Mouse (Mus musculus): ENCODE data around the gene Kcnh2. TPM values are rescaled to one million over a fixed set of nuclear protein-coding genes. Genes with fewer than 3 reads are reported as not detected.

Kcnh2 gene
- polyA plus RNA-seq, 1 experiment from 2014 or later, result 26.2 TPM

GRCm38 (mm10) chr5:24387264-24388241 is 36.1 kb upstream of the Kcnh2 start:
- Histone ChIP-seq H3K27me3 (replicated peaks) (peaks cover 43% of the 10 kb centered on the region), H3K27ac (replicated peaks) (peak overlapping the region; percentile 73), H3K9me3 (no peaks in the 10 kb centered on the region), H3K4me1 (peaks cover 68% of the 10 kb centered on the region), H3K9ac (peak overlapping the region; percentile 83), H3K4me2 (peak overlapping the region; percentile 94), H3K36me3 (no peaks in the 10 kb centered on the region), H3K4me3 (peak overlapping the region; percentile 57)
- 1% methylated on average over 72 of the region's 73 CpGs for WGBS
- 0 out of 2 replicates have a peak, but pooled peaks have one; percentile 3 for ATAC-seq (ENCODE audit: extremely low read depth, insufficient number of reproducible peaks, low FRiP score, low TSS enrichment)

- 81% methylated on average over 10 of the region's 10 CpGs for WGBS
- ATAC-seq (ENCODE audit: extremely low read depth, insufficient number of reproducible peaks, low FRiP score, low TSS enrichment), result no peak
- Histone ChIP-seq H3K4me2 (no peak overlapping the region), H3K27me3 (replicated peaks) (peaks cover 43% of the 10 kb centered on the region), H3K4me3 (no peak overlapping the region), H3K9ac (peak overlapping the region; percentile 40; the same call in 1 of the 2 replicates), H3K9me3 (no peaks in the 10 kb centered on the region), H3K27ac (replicated peaks) (peak overlapping the region; percentile 73), H3K4me1 (peaks cover 68% of the 10 kb centered on the region), H3K36me3 (no peaks in the 10 kb centered on the region)
Observed at GRCm38 (mm10) chr5:24385887-24386550, 34.6 kb upstream of the Kcnh2 start.

- H3K36me3 ChIP-seq, result 0 out of 2 replicates have a peak, but pooled peaks cover 4% of the 10 kb centered on the region
- H3K9ac ChIP-seq, result no peak overlapping the region
- peaks cover 68% of the 10 kb centered on the region for H3K4me1 ChIP-seq
- peak overlapping the region; percentile 73 for H3K27ac ChIP-seq (replicated peaks)
- no peak overlapping the region for H3K4me3 ChIP-seq
- H3K27me3 ChIP-seq (replicated peaks), result peaks cover 43% of the 10 kb centered on the region
- no peaks in the 10 kb centered on the region for H3K9me3 ChIP-seq
- ATAC-seq (ENCODE audit: extremely low read depth, insufficient number of reproducible peaks, low FRiP score, low TSS enrichment), result no peak
- no peak overlapping the region for H3K4me2 ChIP-seq
- WGBS, result 71% methylated on average over 5 of the region's 5 CpGs
Observed at GRCm38 (mm10) chr5:24385374-24385773, 34.0 kb upstream of the Kcnh2 start.

- WGBS, result 45% methylated on average over 6 of the region's 6 CpGs
- H3K27ac ChIP-seq (replicated peaks), result peak overlapping the region; percentile 73
- peaks cover 66% of the 10 kb centered on the region for H3K4me1 ChIP-seq
Observed at GRCm38 (mm10) chr5:24384407-24384806, 33.0 kb upstream of the Kcnh2 start.

GRCm38 (mm10) chr5:24383026-24383859 is 31.8 kb upstream of the Kcnh2 start:
- H3K4me1 ChIP-seq, result peaks cover 61% of the 10 kb centered on the region
- peak overlapping the region; percentile 73 for H3K27ac ChIP-seq (replicated peaks)

More at GRCm38 (mm10) chr5:24384407-24384806, 33.0 kb upstream of the Kcnh2 start:
- Histone ChIP-seq H3K9me3 (no peaks in the 10 kb centered on the region), H3K9ac (peak overlapping the region; percentile 81; the same call in 1 of the 2 replicates), H3K4me3 (no peak overlapping the region), H3K4me2 (peak overlapping the region; percentile 76; the same call in 1 of the 2 replicates), H3K36me3 (0 out of 2 replicates have a peak, but pooled peaks cover 4% of the 10 kb centered on the region), H3K27me3 (replicated peaks) (peaks cover 39% of the 10 kb centered on the region)
- no peak for ATAC-seq (ENCODE audit: extremely low read depth, insufficient number of reproducible peaks, low FRiP score, low TSS enrichment)

GRCm38 (mm10) chr5:24381988-24382387 is 30.6 kb upstream of the Kcnh2 start:
- ATAC-seq (ENCODE audit: extremely low read depth, insufficient number of reproducible peaks, low FRiP score, low TSS enrichment), result no peak
- H3K27me3 ChIP-seq (replicated peaks), result peaks cover 19% of the 10 kb centered on the region
- H3K36me3 ChIP-seq, result 0 out of 2 replicates have a peak, but pooled peaks cover 4% of the 10 kb centered on the region
- H3K9ac ChIP-seq, result no peak overlapping the region
- H3K4me1 ChIP-seq, result peaks cover 48% of the 10 kb centered on the region
- no peaks in the 10 kb centered on the region for H3K9me3 ChIP-seq
- WGBS, result 49% methylated on average over 2 of the region's 2 CpGs
- no peak overlapping the region for H3K4me3 ChIP-seq
- H3K4me2 ChIP-seq, result no peak overlapping the region
- no peak overlapping the region for H3K27ac ChIP-seq (replicated peaks)

More at GRCm38 (mm10) chr5:24383026-24383859, 31.8 kb upstream of the Kcnh2 start:
- Histone ChIP-seq H3K36me3 (0 out of 2 replicates have a peak, but pooled peaks cover 4% of the 10 kb centered on the region), H3K4me3 (peak overlapping the region; percentile 56), H3K9me3 (no peaks in the 10 kb centered on the region), H3K9ac (peak overlapping the region; percentile 81), H3K27me3 (replicated peaks) (peaks cover 30% of the 10 kb centered on the region), H3K4me2 (peak overlapping the region; percentile 76)
- WGBS, result 2% methylated on average over 34 of the region's 34 CpGs
- ATAC-seq (ENCODE audit: extremely low read depth, insufficient number of reproducible peaks, low FRiP score, low TSS enrichment), result peak; percentile 74

- ATAC-seq (ENCODE audit: extremely low read depth, insufficient number of reproducible peaks, low FRiP score, low TSS enrichment), result no peak
- H3K4me2 ChIP-seq, result no peak overlapping the region
- H3K9me3 ChIP-seq, result no peaks in the 10 kb centered on the region
- 0 out of 2 replicates have a peak, but pooled peaks cover 4% of the 10 kb centered on the region for H3K36me3 ChIP-seq
- peaks cover 14% of the 10 kb centered on the region for H3K27me3 ChIP-seq (replicated peaks)
- H3K4me3 ChIP-seq, result no peak overlapping the region
- H3K4me1 ChIP-seq, result peaks cover 44% of the 10 kb centered on the region
- 64% methylated on average over 6 of the region's 6 CpGs for WGBS
- H3K27ac ChIP-seq (replicated peaks), result no peak overlapping the region
- no peak overlapping the region for H3K9ac ChIP-seq
Observed at GRCm38 (mm10) chr5:24381486-24381885, 30.1 kb upstream of the Kcnh2 start.

GRCm38 (mm10) chr5:24380499-24380898 is 29.1 kb upstream of the Kcnh2 start:
- Histone ChIP-seq H3K36me3 (0 out of 2 replicates have a peak, but pooled peaks cover 4% of the 10 kb centered on the region), H3K4me1 (peaks cover 40% of the 10 kb centered on the region), H3K4me2 (no peak overlapping the region), H3K4me3 (no peak overlapping the region), H3K9me3 (no peaks in the 10 kb centered on the region), H3K27me3 (replicated peaks) (peaks cover 4% of the 10 kb centered on the region), H3K9ac (no peak overlapping the region), H3K27ac (replicated peaks) (no peak overlapping the region)
- 88% methylated on average over 4 of the region's 4 CpGs for WGBS
- ATAC-seq (ENCODE audit: extremely low read depth, insufficient number of reproducible peaks, low FRiP score, low TSS enrichment), result no peak

- WGBS, result 57% methylated on average over 4 of the region's 4 CpGs
- 0 out of 2 replicates have a peak, but pooled peaks cover 4% of the 10 kb centered on the region for H3K36me3 ChIP-seq
- no peak overlapping the region for H3K4me2 ChIP-seq
- no peak overlapping the region for H3K4me3 ChIP-seq
- H3K27me3 ChIP-seq (replicated peaks), result no peaks in the 10 kb centered on the region
- H3K27ac ChIP-seq (replicated peaks), result no peak overlapping the region
- peaks cover 41% of the 10 kb centered on the region for H3K4me1 ChIP-seq
- no peaks in the 10 kb centered on the region for H3K9me3 ChIP-seq
- 0 out of 2 replicates have a peak overlapping the region, but pooled peaks have one; percentile 25 for H3K9ac ChIP-seq
- no peak for ATAC-seq (ENCODE audit: extremely low read depth, insufficient number of reproducible peaks, low FRiP score, low TSS enrichment)
Observed at GRCm38 (mm10) chr5:24379501-24379900, 28.1 kb upstream of the Kcnh2 start.

GRCm38 (mm10) chr5:24378700-24379099 is 27.3 kb upstream of the Kcnh2 start:
- Histone ChIP-seq H3K9me3 (no peaks in the 10 kb centered on the region), H3K36me3 (0 out of 2 replicates have a peak, but pooled peaks cover 4% of the 10 kb centered on the region), H3K9ac (no peak overlapping the region), H3K4me1 (peaks cover 39% of the 10 kb centered on the region), H3K27ac (replicated peaks) (no peak overlapping the region), H3K4me3 (no peak overlapping the region), H3K27me3 (replicated peaks) (no peaks in the 10 kb centered on the region), H3K4me2 (no peak overlapping the region)
- 63% methylated on average over 2 of the region's 2 CpGs for WGBS
- ATAC-seq (ENCODE audit: extremely low read depth, insufficient number of reproducible peaks, low FRiP score, low TSS enrichment), result no peak
